Mouse (Mus musculus) embryonic fibroblast, embryonic 13.5 days (primary cell): ENCODE data around the gene Zfp428.

Source experiments
- CTCF ChIP-seq: IDR thresholded peaks from 2 replicates; pipeline ENCODE4 v1.5.1; 2011; ENCODE audit warnings: mild to moderate bottlenecking, control low read depth, low read length, moderate library complexity, borderline replicate concordance; ENCODE audit not compliant: insufficient read depth
- POLR2A ChIP-seq: IDR thresholded peaks from 2 replicates; pipeline ENCODE4 v1.6.1; 2011; ENCODE audit warnings: low read depth, mild to moderate bottlenecking, control low read depth, low read length, moderate library complexity

DNA sequence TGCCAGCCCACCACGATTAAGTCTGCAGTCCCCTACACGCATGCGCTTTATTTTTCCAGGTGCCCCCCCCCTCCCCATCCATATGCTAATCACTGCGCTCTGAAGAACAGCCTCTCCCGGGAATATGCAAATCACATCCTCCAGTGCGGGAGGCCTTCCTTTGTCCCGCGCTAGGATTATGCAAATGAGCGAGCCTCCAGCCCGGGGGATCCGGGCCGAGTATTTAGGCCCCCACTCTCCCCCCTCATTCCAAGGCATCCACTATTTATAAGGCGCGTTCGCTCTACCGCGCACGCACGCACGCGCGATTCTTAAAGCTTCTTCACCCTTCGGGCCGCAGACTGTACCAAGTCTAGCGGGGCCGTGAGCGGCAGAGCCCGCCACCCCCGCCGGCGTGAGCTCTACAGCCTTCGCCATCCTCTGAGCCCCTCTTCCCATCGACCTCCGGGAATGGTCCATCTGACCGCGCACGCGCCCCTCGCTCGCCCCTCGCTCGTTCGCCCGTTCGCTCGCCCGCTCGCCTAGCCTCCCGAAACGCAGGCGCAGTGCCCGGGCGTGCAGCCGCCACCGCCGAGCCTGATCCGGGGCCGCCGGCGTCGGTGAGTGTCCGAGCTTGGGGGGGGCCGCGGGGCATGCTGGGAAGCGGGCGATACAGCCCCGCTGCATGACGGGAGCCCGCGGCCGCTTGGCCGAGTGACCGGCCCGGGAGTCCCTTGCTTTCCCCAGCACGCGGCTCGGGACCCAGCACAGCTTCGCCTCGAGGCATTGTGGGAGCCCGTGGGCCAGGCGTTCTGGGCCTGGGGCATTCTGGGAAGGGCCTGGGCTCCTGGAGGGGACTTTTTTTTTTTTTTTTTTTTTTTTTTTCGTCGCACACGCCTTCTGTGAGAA lies at the start of gene Zfp428:
- TF ChIP-seq CTCF (no peak), POLR2A (peak; percentile 70)
